Comparison of ENCODE assay signal across 20 mouse cellular contexts in genomic region chr1:153031954-153032353, GRCm38 (mm10).
DNase-seq lines count a peak whose midpoint lies in the region; ATAC-seq lines count a peak whose summit lies in the region.
"Had no signal": no experiment of that assay in that cellular context is flagged by ENCODE, and none has a peak within 500 bp of the region (broad histone marks: within the 10 kb centered on the region; RNA-seq: fewer than 3 reads in every experiment).

No protein-coding gene starts in this region.

- no peak overlapping the region for H3K27ac ChIP-seq in midbrain, embryonic 15.5 days
- no peak overlapping the region for H3K27ac ChIP-seq in midbrain, embryonic 11.5 days (ENCODE audit: low read depth, low read length)
- H3K27ac ChIP-seq in embryonic facial prominence, embryonic 13.5 days: no peak overlapping the region
- no peak overlapping the region for H3K27ac ChIP-seq in hindbrain, embryonic 15.5 days (replicated peaks)
- H3K27ac ChIP-seq: layer of hippocampus, adult 2 months; stomach, postnatal 0 days had no signal

- no peak overlapping the region for H3K4me3 ChIP-seq in midbrain, embryonic 15.5 days
- H3K4me3 ChIP-seq in midbrain, embryonic 11.5 days (ENCODE audit: low read depth, low read length): no peak overlapping the region
- H3K4me3 ChIP-seq in embryonic facial prominence, embryonic 13.5 days: peak overlapping the region; percentile 15; the same call in 1 of the 2 replicates
- no peak overlapping the region for H3K4me3 ChIP-seq in hindbrain, embryonic 15.5 days
- H3K4me3 ChIP-seq: forebrain, embryonic 10.5 days; layer of hippocampus, adult 2 months had no signal

- 84% methylated on average over 12 of the region's 12 CpGs for WGBS in midbrain, embryonic 15.5 days
- WGBS in midbrain, embryonic 11.5 days: 84% methylated on average over 12 of the region's 12 CpGs
- 56% methylated on average over 12 of the region's 12 CpGs for WGBS in embryonic facial prominence, embryonic 13.5 days
- 62% methylated on average over 12 of the region's 12 CpGs for WGBS in hindbrain, embryonic 15.5 days

- no peaks in the 10 kb centered on the region for H3K27me3 ChIP-seq in midbrain, embryonic 15.5 days (replicated peaks)
- no peaks in the 10 kb centered on the region for H3K27me3 ChIP-seq in midbrain, embryonic 11.5 days (ENCODE audit: control insufficient read depth, insufficient read depth, low read length)
- no peaks in the 10 kb centered on the region for H3K27me3 ChIP-seq in embryonic facial prominence, embryonic 13.5 days
- H3K27me3 ChIP-seq in hindbrain, embryonic 15.5 days: no peaks in the 10 kb centered on the region

- H3K9ac ChIP-seq in midbrain, embryonic 15.5 days: no peak overlapping the region
- H3K9ac ChIP-seq in midbrain, embryonic 11.5 days (ENCODE audit: low read length): no peak overlapping the region
- H3K9ac ChIP-seq in embryonic facial prominence, embryonic 13.5 days: 0 out of 2 replicates have a peak overlapping the region, but pooled peaks have one; percentile 0
- H3K9ac ChIP-seq in hindbrain, embryonic 15.5 days: no peak overlapping the region
- H3K9ac ChIP-seq: liver, postnatal 0 days had no signal

- peaks cover 28% of the 10 kb centered on the region for H3K4me1 ChIP-seq in midbrain, embryonic 15.5 days
- H3K4me1 ChIP-seq in midbrain, embryonic 11.5 days (ENCODE audit: control insufficient read depth, insufficient read depth, low read length): peaks cover 11% of the 10 kb centered on the region
- peaks cover 25% of the 10 kb centered on the region for H3K4me1 ChIP-seq in embryonic facial prominence, embryonic 13.5 days
- peaks cover 43% of the 10 kb centered on the region for H3K4me1 ChIP-seq in hindbrain, embryonic 15.5 days (replicated peaks)

- no peaks in the 10 kb centered on the region for H3K36me3 ChIP-seq in midbrain, embryonic 15.5 days (replicated peaks)
- no peaks in the 10 kb centered on the region for H3K36me3 ChIP-seq in midbrain, embryonic 11.5 days (ENCODE audit: control insufficient read depth, insufficient read depth, low read length)
- H3K36me3 ChIP-seq in embryonic facial prominence, embryonic 13.5 days: no peaks in the 10 kb centered on the region
- no peaks in the 10 kb centered on the region for H3K36me3 ChIP-seq in hindbrain, embryonic 15.5 days
- H3K36me3 ChIP-seq: forebrain, embryonic 10.5 days had no signal

- no peak for ATAC-seq in midbrain, embryonic 15.5 days (replicated peaks)
- no peak for ATAC-seq in midbrain, embryonic 11.5 days (ENCODE audit: low FRiP score)
- ATAC-seq in embryonic facial prominence, embryonic 13.5 days (ENCODE audit: insufficient number of reproducible peaks, insufficient read depth, low FRiP score, low TSS enrichment, low read depth): no peak
- no peak for ATAC-seq in hindbrain, embryonic 15.5 days (ENCODE audit: low FRiP score, low read depth)
- ATAC-seq: liver, postnatal 0 days had no signal

- no peak for DNase-seq in midbrain, embryonic 11.5 days (ENCODE audit: low spot score, missing footprints)
- no peak for DNase-seq in layer of hippocampus, postnatal 14 days (ENCODE audit: low spot score in 2 of 2)
- no peak for DNase-seq in urinary bladder, postnatal 14 days (ENCODE audit: low spot score)
- DNase-seq in kidney, postnatal 4 days: no peak
- DNase-seq: adrenal gland, adult 8-10 months; cerebellum, adult 9-10 months; heart, postnatal 10 days; kidney, adult 2 months; kidney, postnatal 10 days; liver, postnatal 0 days; lung, postnatal 14 days; right cerebral cortex, postnatal 4 days; thymus, postnatal 25 days had no signal

- 0 out of 2 replicates have a peak overlapping the region, but pooled peaks have one; percentile 6 for H3K4me2 ChIP-seq in midbrain, embryonic 15.5 days
- H3K4me2 ChIP-seq in midbrain, embryonic 11.5 days: no peak overlapping the region
- peak overlapping the region; percentile 26 for H3K4me2 ChIP-seq in embryonic facial prominence, embryonic 13.5 days
- H3K4me2 ChIP-seq in hindbrain, embryonic 15.5 days: peak overlapping the region; percentile 24
- H3K4me2 ChIP-seq: heart, embryonic 11.5 days had no signal

- no peaks in the 10 kb centered on the region for H3K9me3 ChIP-seq in midbrain, embryonic 15.5 days
- H3K9me3 ChIP-seq in midbrain, embryonic 11.5 days (ENCODE audit: control insufficient read depth, low read length): no peaks in the 10 kb centered on the region
- H3K9me3 ChIP-seq in embryonic facial prominence, embryonic 13.5 days: no peaks in the 10 kb centered on the region
- no peaks in the 10 kb centered on the region for H3K9me3 ChIP-seq in hindbrain, embryonic 15.5 days
- H3K9me3 ChIP-seq: forebrain, embryonic 10.5 days had no signal
